Mouse (Mus musculus): ENCODE measurements around the gene Eef2k.

- no peak for TF ChIP-seq EP300 (IDR thresholded peaks at IDR 0.05; ENCODE audit: low read depth)
- no peak for TF ChIP-seq CTCF (IDR thresholded peaks at IDR 0.05; ENCODE audit: low read depth)
Observed at GRCm38 (mm10) chr7:120933110-120933509, 90.5 kb downstream of the Eef2k start.
